Mouse (Mus musculus): Measurements from ENCODE around the gene Psmb8.

GRCm38 (mm10) chr17:34186885-34187260 is 10.6 kb upstream of the Psmb8 start:
- no peak for TF ChIP-seq CTCF (conservative IDR thresholded peaks at IDR 0.05; ENCODE audit: low read length)
- no peak for TF ChIP-seq NANOG (IDR thresholded peaks at IDR 0.05; ENCODE audit: borderline replicate concordance, low read length)
- no peak for TF ChIP-seq POU5F1 (IDR thresholded peaks at IDR 0.05; ENCODE audit: borderline replicate concordance, low read length)
